Mouse (Mus musculus) brain, embryonic 14.5 days (tissue): Measurements from ENCODE around the gene Prkg1.

Experiments used
- CTCF ChIP-seq: fragments of 200-500 bp; IDR thresholded peaks from 2 replicates; pipeline ENCODE4 v1.5.1; 2012; ENCODE audit warnings: inconsistent platforms, mild to moderate bottlenecking, moderate library complexity, borderline replicate concordance; ENCODE audit not compliant: insufficient read depth, insufficient read length; ENCODE audit errors: extremely low read depth
- POLR2A ChIP-seq: fragments of 200-500 bp; IDR thresholded peaks from 2 replicates; pipeline ENCODE4 v1.6.1; 2012; ENCODE audit warnings: mild to moderate bottlenecking, inconsistent platforms, borderline replicate concordance; ENCODE audit not compliant: poor library complexity, insufficient read depth, insufficient read length, severe bottlenecking; ENCODE audit errors: extremely low read depth

GRCm38 (mm10) chr19:31546063-31546462 is 218.8 kb downstream of the Prkg1 start:
- TF ChIP-seq CTCF (no peak), POLR2A (no peak)
